Mouse (Mus musculus): ENCODE results near the gene Sun1. TPM values are rescaled to one million over a fixed set of nuclear protein-coding genes. Genes with fewer than 3 reads are reported as not detected.

The Sun1 gene
- total and polyA plus RNA-seq, 3 experiments: 71.3 to 79.0 TPM; not detected in 1

- H3K4me1 ChIP-seq (ENCODE audit: control insufficient read depth in 1 of 2, insufficient read depth in 2 of 2, low read length in 2 of 2): no peaks in the 10 kb centered on the region
- H3K27ac ChIP-seq (ENCODE audit: control insufficient read depth, low read depth, low read length): no peak overlapping the region
- H3K9me3 ChIP-seq (replicated peaks; ENCODE audit: insufficient read depth, low read length): no peaks in the 10 kb centered on the region
- no peak overlapping the region for H3K4me3 ChIP-seq (ENCODE audit: control insufficient read depth in 1 of 2, insufficient read depth in 1 of 2, low read depth in 2 of 2, low read length in 2 of 2)
- no peak for TF ChIP-seq JUND (IDR thresholded peaks at IDR 0.05; ENCODE audit: low read depth, low read length)
- TF ChIP-seq GATA1 (IDR thresholded peaks at IDR 0.05; ENCODE audit: low read depth, low read length): no peak
- no peak for TF ChIP-seq CTCF (IDR thresholded peaks at IDR 0.05 in 2 of 3, conservative IDR thresholded peaks at IDR 0.05 in 1 of 3; ENCODE audit: control insufficient read depth in 1 of 3, insufficient read depth in 1 of 3, low read depth in 2 of 3, low read length in 3 of 3, poor library complexity in 1 of 3, severe bottlenecking in 1 of 3)
- TF ChIP-seq ZMIZ1 (IDR thresholded peaks at IDR 0.05; ENCODE audit: low read depth, low read length): no peak
- TF ChIP-seq MXI1 (IDR thresholded peaks at IDR 0.05; ENCODE audit: low read depth, low read length): no peak
- no peak overlapping the region for H3K9ac ChIP-seq (ENCODE audit: control insufficient read depth, low read depth, low read length, poor library complexity, severe bottlenecking)
- DNase-seq (ENCODE audit: low read depth, low spot score): no peak
- no peaks in the 10 kb centered on the region for H3K79me2 ChIP-seq (ENCODE audit: control insufficient read depth, insufficient read depth, low read length, poor library complexity)
- H3K27me3 ChIP-seq (ENCODE audit: control insufficient read depth in 1 of 2, insufficient read depth in 2 of 2, low read length in 2 of 2): no peaks in the 10 kb centered on the region
- no peaks in the 10 kb centered on the region for H3K36me3 ChIP-seq (ENCODE audit: control insufficient read depth in 1 of 2, insufficient read depth in 2 of 2, low read length in 2 of 2)
Measured at GRCm38 (mm10) chr5:139171929-139172328, 28.5 kb upstream of the Sun1 start.

GRCm38 (mm10) chr5:139174141-139174540 lies 26.3 kb upstream of the Sun1 start:
- H3K27me3 ChIP-seq (ENCODE audit: control insufficient read depth in 1 of 2, insufficient read depth in 2 of 2, low read length in 2 of 2): no peaks in the 10 kb centered on the region
- no peak overlapping the region for H3K4me3 ChIP-seq (ENCODE audit: control insufficient read depth in 1 of 2, insufficient read depth in 1 of 2, low read depth in 2 of 2, low read length in 2 of 2)
- no peaks in the 10 kb centered on the region for H3K9me3 ChIP-seq (replicated peaks; ENCODE audit: insufficient read depth, low read length)
- TF ChIP-seq USF1 (IDR thresholded peaks at IDR 0.05; ENCODE audit: low read depth, low read length) (no peak), ETS1 (IDR thresholded peaks at IDR 0.05; ENCODE audit: low read depth, low read length) (no peak)
- H3K79me2 ChIP-seq (ENCODE audit: control insufficient read depth, insufficient read depth, low read length, poor library complexity): no peaks in the 10 kb centered on the region
- no peak overlapping the region for H3K9ac ChIP-seq (ENCODE audit: control insufficient read depth, low read depth, low read length, poor library complexity, severe bottlenecking)
- H3K4me1 ChIP-seq (ENCODE audit: control insufficient read depth in 1 of 2, insufficient read depth in 2 of 2, low read length in 2 of 2): no peaks in the 10 kb centered on the region
- DNase-seq (ENCODE audit: low read depth, low spot score): no peak
- H3K27ac ChIP-seq (ENCODE audit: control insufficient read depth, low read depth, low read length): no peak overlapping the region
- H3K36me3 ChIP-seq (ENCODE audit: control insufficient read depth in 1 of 2, insufficient read depth in 2 of 2, low read length in 2 of 2): no peaks in the 10 kb centered on the region

- H3K9ac ChIP-seq (ENCODE audit: control insufficient read depth, low read depth, low read length, poor library complexity, severe bottlenecking): no peak overlapping the region
- TF ChIP-seq JUND (IDR thresholded peaks at IDR 0.05; ENCODE audit: low read depth, low read length) (no peak), CHD1 (IDR thresholded peaks at IDR 0.05; ENCODE audit: low read depth, low read length) (no peak), UBTF (IDR thresholded peaks at IDR 0.05; ENCODE audit: borderline replicate concordance, insufficient read depth, low read depth, low read length) (no peak), USF1 (IDR thresholded peaks at IDR 0.05; ENCODE audit: low read depth, low read length) (no peak), POLR2A (IDR thresholded peaks at IDR 0.05; ENCODE audit: control insufficient read depth in 1 of 2, insufficient read depth in 1 of 2, low read depth in 1 of 2, low read length in 2 of 2, poor library complexity in 1 of 2) (no peak), USF2 (IDR thresholded peaks at IDR 0.05; ENCODE audit: borderline replicate concordance in 1 of 2, insufficient read depth in 1 of 2, low read depth in 1 of 2, low read length in 2 of 2) (no peak), RAD21 (IDR thresholded peaks at IDR 0.05; ENCODE audit: low read depth, low read length) (no peak), KAT2A (conservative IDR thresholded peaks at IDR 0.05; ENCODE audit: low read depth, low read length) (no peak), SIN3A (IDR thresholded peaks at IDR 0.05; ENCODE audit: low read length) (no peak), MEF2A (IDR thresholded peaks at IDR 0.05; ENCODE audit: extremely low read depth, insufficient replicate concordance, low read depth, low read length, poor library complexity, severe bottlenecking) (no peak), MAFK (IDR thresholded peaks at IDR 0.05; ENCODE audit: borderline replicate concordance, low read depth, low read length) (no peak), ZKSCAN1 (IDR thresholded peaks at IDR 0.05; ENCODE audit: low read depth, low read length) (no peak), MAZ (IDR thresholded peaks at IDR 0.05; ENCODE audit: low read depth, low read length) (no peak)
- no peak for DNase-seq (ENCODE audit: low read depth, low spot score)
- no peaks in the 10 kb centered on the region for H3K79me2 ChIP-seq (ENCODE audit: control insufficient read depth, insufficient read depth, low read length, poor library complexity)
- H3K27ac ChIP-seq (ENCODE audit: control insufficient read depth, low read depth, low read length): no peak overlapping the region
- no peaks in the 10 kb centered on the region for H3K27me3 ChIP-seq (ENCODE audit: control insufficient read depth in 1 of 2, insufficient read depth in 2 of 2, low read length in 2 of 2)
- no peaks in the 10 kb centered on the region for H3K4me1 ChIP-seq (ENCODE audit: control insufficient read depth in 1 of 2, insufficient read depth in 2 of 2, low read length in 2 of 2)
- H3K4me3 ChIP-seq (ENCODE audit: control insufficient read depth in 1 of 2, insufficient read depth in 1 of 2, low read depth in 2 of 2, low read length in 2 of 2): no peak overlapping the region
- H3K36me3 ChIP-seq (ENCODE audit: control insufficient read depth in 1 of 2, insufficient read depth in 2 of 2, low read length in 2 of 2): no peaks in the 10 kb centered on the region; a peak in 1 of 4 replicates
- no peaks in the 10 kb centered on the region for H3K9me3 ChIP-seq (replicated peaks; ENCODE audit: insufficient read depth, low read length)
Measured at GRCm38 (mm10) chr5:139174556-139175547, 25.6 kb upstream of the Sun1 start.

Data from MEL (cell line).